Mouse (Mus musculus) ovary, adult 2 months (tissue): Measurements from ENCODE around the gene Gm6657. TPM values are rescaled to one million over a fixed set of nuclear protein-coding genes. Genes with fewer than 3 reads are reported as not detected.

Experiments used
- polyA plus RNA-seq: library from polyadenylated mRNA; depleted of rRNA; stranded (reverse); fragments of >200 nt; gene quantifications from 2 replicates; pipeline ENCODE4 v1.2.3, GENCODE M21; 2012; rRNA removed

Gene Gm6657
- not detected in 2 replicates for polyA plus RNA-seq

DNA sequence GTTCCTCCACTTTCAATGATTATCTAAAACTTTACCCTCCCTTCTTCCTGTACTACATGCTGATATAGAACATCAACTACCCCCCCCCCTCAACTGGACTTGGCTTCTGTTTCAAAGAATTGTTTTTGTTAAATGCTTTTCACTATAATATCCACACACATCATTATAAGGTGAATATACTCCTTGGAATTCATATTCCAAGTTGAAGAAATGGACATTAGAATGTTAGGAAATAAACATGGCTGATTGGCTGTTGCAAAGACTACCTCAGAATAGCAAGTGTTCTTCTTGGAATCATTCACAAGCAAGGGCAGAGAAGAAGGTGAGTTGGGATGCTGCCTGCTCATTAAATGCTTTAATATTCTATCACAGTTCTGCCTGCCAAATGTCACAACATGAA lies at the start of gene Gm6657:
TSS of gene Gm6657 (plus strand) at position 301 of the 400 bp plus-strand sequence.

GRCm38 (mm10) chr12:78225707-78226518 lies 31.9 kb downstream of the Gm6657 start, which contains the start of gene Gphn:
Gphn (plus strand) TSS chr12:78226379.

Other genes starting within 250 kb of the Gm6657 start
- 17.6 and 17.8 TPM in 2 replicates for gene Gphn, start 32.1 kb downstream of the Gm6657 start, polyA plus RNA-seq